Mouse (Mus musculus): ENCODE measurements around the gene Bco1. TPM values are rescaled to one million over a fixed set of nuclear protein-coding genes. Genes with fewer than 3 reads are reported as not detected.

Bco1 gene
- total RNA-seq, 2 experiments from 2014 or later: not detected

Other genes with a start within 250 kb of the Bco1 start
- gene Cmc2, start 174.4 kb upstream of the Bco1 start, total RNA-seq (2021): 10 to 100 TPM; 55.0 to 55.2 TPM
- 10 to 100 TPM; 19.4 to 21.6 TPM for gene Cenpn, start 174.1 kb upstream of the Bco1 start, total RNA-seq (2021)
- 10 to 100 TPM; 17.7 to 18.3 TPM for gene Atmin, start 152.5 kb upstream of the Bco1 start, total RNA-seq (2021)
- under 1 TPM; 0.47 to 0.55 TPM for gene 1700030J22Rik, start 116.9 kb upstream of the Bco1 start, total RNA-seq (2021)
- 10 to 100 TPM; 38.6 to 38.8 TPM for gene Gcsh, start 102.3 kb upstream of the Bco1 start, total RNA-seq (2021)
- under 1 TPM; 0.02 to 0.05 TPM for gene Pkd1l2, start 13.4 kb upstream of the Bco1 start, total RNA-seq (2021)
- 1 to 10 TPM; 7.4 TPM for gene Gan, start 62.3 kb downstream of the Bco1 start, total RNA-seq (2021)
- gene Cmip, start 161.2 kb downstream of the Bco1 start, total RNA-seq (2021): 10 to 100 TPM; 32.2 to 34.5 TPM